Mouse (Mus musculus) lung, embryonic 14.5 days (tissue): ENCODE measurements at regions not wholly inside any gene's neighbourhood (a gene's known extent, or its start where the extent isn't known, plus 50 kb on each side); places are given as distances from the start of the nearest gene placed in this dataset.

Source experiments
- ATAC-seq: fragments of 200-750 bp; cut with Nextera tagmentation; 2 replicates; pipeline ENCODE4 v1.8.0; 2017; ENCODE audit warnings: mild to moderate bottlenecking, moderate TSS enrichment, moderate library complexity; ENCODE audit not compliant: insufficient read depth
- DNase-seq: peaks from one replicate; pipeline ENCODE4 v3.0.0-alpha.2; 2015
- H3K27ac ChIP-seq: fragments of 300-500 bp; sonication (generic); 2 replicates; pipeline ENCODE4 v1.5.1; 2014; ENCODE audit warnings: low read depth, mild to moderate bottlenecking, moderate library complexity
- H3K27me3 ChIP-seq: fragments of 300-500 bp; sonication (generic); 2 replicates; pipeline ENCODE4 v1.6.1; 2014; ENCODE audit warnings: low read length, control low read depth; ENCODE audit not compliant: insufficient read depth
- H3K36me3 ChIP-seq: fragments of 300-500 bp; sonication (generic); 2 replicates; pipeline ENCODE4 v1.6.1; 2014; ENCODE audit warnings: control low read depth; ENCODE audit not compliant: insufficient read depth
- H3K4me1 ChIP-seq: fragments of 300-500 bp; sonication (generic); 2 replicates; pipeline ENCODE4 v1.6.1; 2014; ENCODE audit warnings: antibody characterized with exemption, control low read depth; ENCODE audit not compliant: insufficient read depth
- H3K4me2 ChIP-seq: fragments of 300-500 bp; sonication (generic); 2 replicates; pipeline ENCODE4 v1.6.1; 2014; ENCODE audit warnings: mild to moderate bottlenecking
- H3K4me3 ChIP-seq: fragments of 300-500 bp; sonication (generic); 2 replicates; pipeline ENCODE4 v1.5.1; 2014; ENCODE audit warnings: low read depth, low read length
- H3K9ac ChIP-seq: fragments of 300-500 bp; sonication (generic); 2 replicates; pipeline ENCODE4 v1.6.1; 2014
- H3K9me3 ChIP-seq: fragments of 300-500 bp; sonication (generic); 2 replicates; pipeline ENCODE4 v1.6.1; 2016; ENCODE audit warnings: low read depth, low read length, control low read depth
- CTCF ChIP-seq: IDR thresholded peaks from 2 replicates; pipeline ENCODE4 v1.5.1; 2016; ENCODE audit warnings: antibody characterized with exemption, low read depth
- WGBS: fragments of 180-500 bp; shearing (Covaris S2); extraction: QIAGEN DNeasy Blood & Tissue Kit; methylation state at CpG from one replicate; pipeline ENCODE4 v1.1.7; 2014; 5-methylcytosine and 5-hydroxymethylcytosine counted together

DNA sequence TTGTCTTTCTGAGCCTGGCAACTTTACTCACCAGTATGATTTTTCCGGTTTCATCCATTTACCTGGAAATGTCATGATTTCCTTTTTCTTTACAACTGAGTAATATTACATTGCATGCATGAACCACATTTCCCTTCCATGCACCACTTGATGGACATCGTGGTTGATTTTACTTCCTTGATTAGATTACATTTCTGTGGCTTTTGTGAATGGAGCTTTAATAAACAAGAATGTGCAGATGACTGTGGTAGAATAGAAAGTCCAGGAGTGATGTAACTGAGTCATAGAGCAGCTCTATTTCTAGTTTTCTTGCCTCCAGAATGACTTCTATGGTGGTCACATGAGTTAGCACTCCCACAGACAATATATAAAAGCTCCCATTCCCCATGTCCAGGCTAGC is 75.2 kb downstream of the Chst2 start:
- ATAC-seq (no peak), DNase-seq (no peak)
- Histone ChIP-seq H3K27me3 (no peaks in the 10 kb centered on the region), H3K4me2 (no peak overlapping the region), H3K4me3 (no peak overlapping the region), H3K27ac (no peak overlapping the region), H3K9me3 (no peaks in the 10 kb centered on the region), H3K36me3 (no peaks in the 10 kb centered on the region), H3K4me1 (no peaks in the 10 kb centered on the region), H3K9ac (no peak overlapping the region)
- 74% methylated on average over 2 of the region's 2 CpGs for WGBS
- no peak for TF ChIP-seq CTCF

DNA sequence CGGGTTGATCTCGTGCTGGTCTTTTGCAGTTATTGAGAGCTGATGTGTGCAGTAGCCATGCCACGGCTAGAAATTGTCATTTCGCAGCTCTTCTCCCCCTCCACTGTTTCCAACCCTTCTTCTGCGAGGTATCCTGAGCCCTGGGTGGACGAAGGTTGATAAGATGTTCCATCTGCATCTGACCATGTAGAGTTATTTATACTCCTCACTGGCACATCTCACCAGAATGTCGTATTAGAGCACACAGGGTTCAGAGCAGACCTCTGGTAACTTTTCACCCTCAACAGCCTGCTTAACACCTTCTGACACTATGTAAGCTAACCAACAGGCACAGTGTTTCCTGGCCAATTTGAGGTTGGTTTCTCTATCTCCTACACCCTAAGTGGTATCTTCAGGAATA is 76.4 kb downstream of the Chst2 start:
- Histone ChIP-seq H3K4me1 (no peaks in the 10 kb centered on the region), H3K4me2 (no peak overlapping the region), H3K9me3 (no peaks in the 10 kb centered on the region), H3K27ac (no peak overlapping the region), H3K4me3 (no peak overlapping the region), H3K36me3 (no peaks in the 10 kb centered on the region), H3K9ac (no peak overlapping the region), H3K27me3 (no peaks in the 10 kb centered on the region)
- WGBS = 81% methylated on average over 7 of the region's 7 CpGs
- DNase-seq (no peak), ATAC-seq (no peak)
- no peak for TF ChIP-seq CTCF

DNA sequence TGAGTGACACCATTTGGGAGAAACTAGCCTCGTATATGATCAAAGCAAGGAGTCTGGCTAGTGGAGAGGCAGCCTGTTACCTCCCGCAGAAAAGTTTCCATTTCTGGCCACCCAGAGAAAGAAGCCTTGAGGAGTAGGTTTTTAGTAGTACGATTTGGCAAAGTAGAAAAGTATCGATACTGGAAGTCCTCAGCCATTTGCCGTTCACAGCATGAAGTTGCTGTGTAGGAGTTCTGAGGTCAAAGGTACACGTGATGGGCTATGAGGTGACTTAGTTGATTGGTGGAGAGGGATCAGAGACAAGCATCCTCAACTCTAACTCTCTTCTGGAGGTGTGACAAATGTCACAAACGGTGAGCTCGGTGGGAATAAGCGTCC is 77.5 kb downstream of the Chst2 start:
- DNase-seq = no peak
- H3K27me3 ChIP-seq = no peaks in the 10 kb centered on the region
- H3K27ac ChIP-seq = no peak overlapping the region
- no peaks in the 10 kb centered on the region for H3K9me3 ChIP-seq
- H3K4me1 ChIP-seq = no peaks in the 10 kb centered on the region
- no peak for TF ChIP-seq CTCF
- H3K9ac ChIP-seq = no peak overlapping the region
- H3K36me3 ChIP-seq = no peaks in the 10 kb centered on the region
- WGBS = 69% methylated on average over 9 of the region's 9 CpGs
- no peak overlapping the region for H3K4me3 ChIP-seq
- no peak for ATAC-seq
- H3K4me2 ChIP-seq = no peak overlapping the region

DNA sequence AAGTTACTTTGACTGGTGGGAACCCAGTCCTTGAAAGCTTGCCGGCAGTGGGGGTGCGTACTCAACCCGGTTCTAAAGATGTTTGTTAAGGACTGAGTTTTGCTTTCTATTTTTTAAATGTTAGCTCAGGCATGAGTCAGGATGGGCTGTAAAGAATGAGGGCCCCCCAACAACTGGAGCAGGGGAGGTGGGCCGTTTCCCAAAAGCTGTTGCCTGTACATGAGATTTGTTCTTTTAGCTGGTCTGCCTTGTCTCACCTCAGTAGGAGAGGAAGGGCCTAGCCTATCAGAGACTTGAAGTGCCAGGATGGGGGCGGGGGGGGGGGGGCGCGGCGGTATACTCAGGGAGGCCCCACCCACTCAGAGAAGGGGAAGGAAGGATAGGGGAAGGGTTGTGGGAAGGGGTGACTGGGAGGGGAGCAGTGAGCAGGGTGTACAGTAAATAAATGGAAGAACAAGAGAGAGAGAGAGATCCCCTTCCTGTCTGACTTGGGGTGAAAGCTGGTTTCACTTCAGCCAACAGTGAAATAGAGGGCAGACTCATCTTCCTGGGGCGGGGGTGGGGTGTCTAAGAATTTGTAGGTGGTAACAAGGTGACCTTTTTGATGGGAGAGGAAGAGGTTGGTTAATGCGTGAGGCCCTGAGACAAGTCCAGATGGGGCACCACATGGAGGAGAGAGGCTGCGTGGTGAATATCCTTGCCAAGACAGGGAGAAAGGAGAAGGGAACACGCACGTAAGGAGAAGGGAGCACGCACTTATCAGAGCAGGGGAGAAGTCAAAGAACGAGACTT is 78.1 kb downstream of the Chst2 start:
- Histone ChIP-seq H3K4me2 (no peak overlapping the region), H3K9me3 (no peaks in the 10 kb centered on the region), H3K27ac (no peak overlapping the region), H3K4me1 (no peaks in the 10 kb centered on the region), H3K9ac (no peak overlapping the region), H3K27me3 (no peaks in the 10 kb centered on the region), H3K4me3 (no peak overlapping the region), H3K36me3 (no peaks in the 10 kb centered on the region)
- no peak for DNase-seq
- ATAC-seq = peak; percentile 44; the same call in 1 of the 2 replicates
- WGBS = 65% methylated on average over 11 of the region's 15 CpGs
- TF ChIP-seq CTCF = no peak

DNA sequence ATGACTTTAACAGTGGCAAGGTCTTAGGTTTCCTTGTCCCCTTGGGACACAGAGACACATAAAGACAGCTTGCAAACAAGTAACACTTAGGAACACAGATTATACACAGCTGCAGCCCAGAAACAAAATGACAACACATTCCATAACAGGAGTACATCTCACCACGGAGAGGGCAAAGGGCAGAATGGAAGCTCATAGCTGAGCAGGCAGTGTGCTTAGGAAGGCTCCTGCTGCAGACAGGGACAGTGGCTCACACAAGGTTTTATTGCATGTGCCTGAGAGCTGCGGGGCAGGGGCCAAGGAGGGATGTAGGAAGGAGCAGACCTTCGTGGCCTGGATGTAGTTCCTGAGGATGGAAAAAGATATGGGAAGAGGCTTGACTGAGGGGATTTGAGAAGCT is 78.8 kb downstream of the Chst2 start:
- Histone ChIP-seq H3K4me1 (no peaks in the 10 kb centered on the region), H3K4me2 (no peak overlapping the region), H3K4me3 (no peak overlapping the region), H3K9me3 (no peaks in the 10 kb centered on the region), H3K27me3 (no peaks in the 10 kb centered on the region), H3K9ac (no peak overlapping the region), H3K27ac (no peak overlapping the region), H3K36me3 (no peaks in the 10 kb centered on the region)
- ATAC-seq (no peak; the same call in 1 of the 2 replicates), DNase-seq (no peak)
- no peak for TF ChIP-seq CTCF
- 53% methylated on average over 3 of the region's 3 CpGs for WGBS

DNA sequence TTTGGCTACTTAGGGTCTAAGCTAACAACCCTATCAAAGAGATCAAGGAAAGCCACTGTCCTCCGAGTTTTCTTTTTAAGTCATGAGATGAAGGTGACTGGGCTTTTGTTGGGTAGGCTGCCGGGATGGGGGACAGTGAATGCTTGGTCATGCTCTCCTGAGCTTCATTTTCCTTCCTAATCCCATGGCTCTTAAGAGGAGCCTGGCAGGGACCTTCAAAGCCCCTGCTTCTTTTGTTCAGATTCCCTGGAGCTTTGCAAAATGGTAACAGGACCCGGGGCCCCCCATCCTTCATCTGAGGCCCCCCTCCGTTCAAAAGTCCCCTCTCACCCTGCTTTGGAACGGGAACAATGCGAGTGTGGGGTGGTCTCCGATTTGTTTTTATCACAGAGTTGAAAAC is 82.9 kb downstream of the Chst2 start:
- ATAC-seq = no peak
- H3K27me3 ChIP-seq = no peaks in the 10 kb centered on the region
- WGBS = 50% methylated on average over 7 of the region's 7 CpGs
- no peak overlapping the region for H3K4me3 ChIP-seq
- no peak overlapping the region for H3K27ac ChIP-seq
- H3K36me3 ChIP-seq = no peaks in the 10 kb centered on the region
- H3K9ac ChIP-seq = no peak overlapping the region
- H3K9me3 ChIP-seq = no peaks in the 10 kb centered on the region
- no peak for TF ChIP-seq CTCF
- no peaks in the 10 kb centered on the region for H3K4me1 ChIP-seq
- no peak for DNase-seq
- H3K4me2 ChIP-seq = no peak overlapping the region

DNA sequence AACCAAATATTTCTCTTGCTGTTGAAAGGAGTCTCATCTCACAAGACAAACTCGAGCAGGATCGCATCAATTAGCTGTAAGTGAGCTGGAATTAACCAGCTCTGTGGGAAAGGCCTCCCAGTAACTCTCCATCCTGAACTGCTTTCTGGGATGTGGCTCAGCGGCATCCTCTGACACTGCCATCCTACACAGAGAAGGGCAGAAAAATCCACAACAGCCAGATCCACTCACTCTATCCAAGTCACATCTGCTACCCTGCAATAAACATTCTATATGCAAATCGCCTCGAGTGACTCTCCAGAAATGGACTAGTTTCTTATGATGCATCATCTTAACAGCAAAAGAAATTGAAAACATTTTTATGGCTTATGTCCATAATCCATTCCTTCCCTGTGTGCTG is 83.6 kb downstream of the Chst2 start:
- Histone ChIP-seq H3K9ac (no peak overlapping the region), H3K4me3 (no peak overlapping the region), H3K27ac (no peak overlapping the region), H3K4me1 (no peaks in the 10 kb centered on the region), H3K4me2 (no peak overlapping the region), H3K36me3 (no peaks in the 10 kb centered on the region), H3K9me3 (no peaks in the 10 kb centered on the region), H3K27me3 (no peaks in the 10 kb centered on the region)
- ATAC-seq (no peak; the same call in 1 of the 2 replicates), DNase-seq (no peak)
- WGBS = 59% methylated on average over 5 of the region's 5 CpGs
- no peak for TF ChIP-seq CTCF

DNA sequence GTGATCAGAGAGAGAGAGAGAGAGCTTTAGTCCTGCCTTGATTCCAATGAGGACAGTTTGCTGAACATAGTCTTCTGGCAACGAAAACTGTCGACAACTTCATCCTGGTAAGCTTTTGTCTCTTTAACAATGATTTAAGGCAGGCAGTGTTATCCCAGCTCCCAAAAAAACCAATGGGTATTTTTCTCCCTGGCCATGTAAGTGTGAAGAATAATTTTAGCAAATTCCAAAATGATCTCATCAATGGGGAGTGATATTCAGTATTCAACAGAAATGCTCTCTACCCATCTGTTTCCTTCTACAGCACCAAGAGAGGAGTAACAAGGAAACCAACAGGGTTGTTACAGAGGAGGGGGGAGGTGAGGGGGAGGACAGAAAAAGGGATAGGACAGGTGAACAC is 84.5 kb downstream of the Chst2 start:
- no peak for TF ChIP-seq CTCF
- no peak overlapping the region for H3K27ac ChIP-seq
- H3K4me3 ChIP-seq = no peak overlapping the region
- DNase-seq = no peak
- no peak overlapping the region for H3K4me2 ChIP-seq
- H3K27me3 ChIP-seq = no peaks in the 10 kb centered on the region
- H3K9ac ChIP-seq = no peak overlapping the region
- H3K36me3 ChIP-seq = no peaks in the 10 kb centered on the region
- H3K9me3 ChIP-seq = no peaks in the 10 kb centered on the region
- no peaks in the 10 kb centered on the region for H3K4me1 ChIP-seq
- WGBS = 89% methylated on average over 2 of the region's 2 CpGs
- no peak for ATAC-seq
